Mouse (Mus musculus): ENCODE data around the gene Acsl5. TPM values are rescaled to one million over a fixed set of nuclear protein-coding genes. Genes with fewer than 3 reads are reported as not detected.
A peak's percentile ranks its signal among the peaks of the same experiment; 100 is the strongest.

The Acsl5 gene
- polyA plus RNA-seq, 1 experiment: 16.0 TPM

DNA sequence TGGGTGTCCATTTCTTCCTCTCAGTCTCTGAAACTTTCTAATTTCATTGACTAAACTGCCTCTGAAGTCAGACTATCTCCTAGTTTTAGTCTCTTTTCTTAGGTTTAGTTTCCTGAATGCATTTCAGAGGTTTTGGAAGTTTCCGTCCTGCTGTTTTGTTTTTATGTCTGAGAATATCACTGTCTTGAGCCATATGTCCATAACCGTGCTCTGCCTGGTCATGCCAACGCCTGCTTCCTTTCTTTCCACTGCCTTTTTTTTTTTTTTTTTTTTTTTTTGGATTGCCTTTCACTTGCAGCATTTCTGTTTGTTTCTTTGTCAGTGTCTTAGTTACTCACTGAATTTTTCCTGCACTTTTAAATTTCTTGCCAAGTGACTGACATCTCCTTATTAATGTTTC is 48.8 kb downstream of the Acsl5 start:
- Histone ChIP-seq H3K36me3 (ENCODE audit: control insufficient read depth, insufficient read depth) (peaks cover 48% of the 10 kb centered on the region), H3K4me3 (no peak overlapping the region), H3K4me2 (ENCODE audit: low read depth) (no peak overlapping the region), H3K27me3 (ENCODE audit: control insufficient read depth, insufficient read depth, insufficient read length) (no peaks in the 10 kb centered on the region), H3K79me2 (ENCODE audit: control insufficient read depth, insufficient read depth) (no peaks in the 10 kb centered on the region), H3ac (ENCODE audit: control insufficient read depth, insufficient read length) (no peak overlapping the region)
- TF ChIP-seq TCF12 (IDR thresholded peaks at IDR 0.05; ENCODE audit: insufficient read depth, poor library complexity, severe bottlenecking): no peak
- TF ChIP-seq MYOG (IDR thresholded peaks at IDR 0.05; ENCODE audit: control insufficient read depth in 1 of 3, insufficient read depth in 1 of 3, insufficient read length in 2 of 3, low read depth in 2 of 3): no peak
- TF ChIP-seq E2F4 (IDR thresholded peaks at IDR 0.05; ENCODE audit: insufficient read depth): no peak
- TF ChIP-seq USF1 (IDR thresholded peaks at IDR 0.05; ENCODE audit: low read depth): no peak
- no peak for TF ChIP-seq TCF3 (IDR thresholded peaks at IDR 0.05; ENCODE audit: insufficient read length, low read depth)
- TF ChIP-seq CEBPB (IDR thresholded peaks at IDR 0.05; ENCODE audit: insufficient read depth, poor library complexity, severe bottlenecking): no peak
- no peak for TF ChIP-seq POLR2AphosphoS2 (IDR thresholded peaks at IDR 0.05; ENCODE audit: insufficient read length, low read depth)
- TF ChIP-seq REST (IDR thresholded peaks at IDR 0.05; ENCODE audit: insufficient read depth, insufficient read length): no peak
- TF ChIP-seq SRF (IDR thresholded peaks at IDR 0.05; ENCODE audit: control insufficient read depth, insufficient read length, low read depth): no peak
- no peak for TF ChIP-seq MAX (IDR thresholded peaks at IDR 0.05; ENCODE audit: low read depth)

DNA sequence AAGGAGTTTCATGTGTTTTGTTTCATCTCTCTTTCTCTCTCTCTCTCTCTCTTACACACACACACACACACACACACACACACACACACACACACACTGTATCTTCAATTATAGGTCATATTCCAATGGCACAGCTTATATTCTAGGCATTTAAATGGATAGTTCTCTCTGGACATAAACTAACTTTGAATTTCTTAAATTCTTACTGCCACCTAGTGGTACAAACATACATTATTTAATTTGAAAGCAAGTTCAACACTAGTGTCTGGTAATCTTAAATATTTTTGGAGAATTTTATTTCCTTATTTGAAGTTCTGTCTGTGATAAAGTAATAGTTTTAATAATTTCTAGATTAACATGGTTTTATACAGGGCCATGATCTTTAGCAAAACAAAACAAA is 53.3 kb downstream of the Acsl5 start:
- TF ChIP-seq MYOD1 (IDR thresholded peaks at IDR 0.05; ENCODE audit: control insufficient read depth in 1 of 3, insufficient read length in 2 of 3, low read depth in 2 of 3) (no peak), TCF12 (IDR thresholded peaks at IDR 0.05; ENCODE audit: insufficient read depth, poor library complexity, severe bottlenecking) (no peak), E2F4 (IDR thresholded peaks at IDR 0.05; ENCODE audit: insufficient read depth) (no peak), USF1 (IDR thresholded peaks at IDR 0.05; ENCODE audit: low read depth) (no peak), MAX (IDR thresholded peaks at IDR 0.05; ENCODE audit: low read depth) (no peak), POLR2A (IDR thresholded peaks at IDR 0.05; ENCODE audit: insufficient read length, low read depth) (no peak)
- no peaks in the 10 kb centered on the region for H3K79me2 ChIP-seq (ENCODE audit: control insufficient read depth, insufficient read depth)

DNA sequence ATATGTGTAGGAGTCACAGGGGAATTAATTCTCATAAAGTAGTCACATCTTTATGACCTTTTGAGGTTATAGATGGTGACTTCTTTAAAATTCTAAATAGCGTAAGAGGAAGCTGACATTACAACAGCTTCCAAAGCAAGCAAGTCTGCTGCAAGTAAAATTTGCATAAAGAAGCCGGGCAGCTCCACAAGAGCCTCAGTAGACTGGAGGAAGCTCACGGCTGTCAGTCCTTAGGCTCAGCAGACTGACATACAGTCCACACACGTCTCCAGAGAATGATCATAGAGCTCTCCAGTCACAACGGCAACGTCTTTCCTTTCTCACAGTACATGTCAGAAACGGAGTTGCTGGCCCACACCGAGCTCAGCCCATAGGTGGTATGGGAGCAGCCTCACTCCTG is 60.1 kb downstream of the Acsl5 start:
- Histone ChIP-seq H3K4me2 (ENCODE audit: low read depth) (no peak overlapping the region), H3ac (ENCODE audit: control insufficient read depth, insufficient read length) (no peak overlapping the region), H3K27me3 (ENCODE audit: control insufficient read depth, insufficient read depth, insufficient read length) (no peaks in the 10 kb centered on the region), H3K79me2 (ENCODE audit: control insufficient read depth, insufficient read depth) (peaks cover 16% of the 10 kb centered on the region), H3K4me3 (no peak overlapping the region), H3K36me3 (ENCODE audit: control insufficient read depth, insufficient read depth) (peaks cover 41% of the 10 kb centered on the region)
- TF ChIP-seq POLR2AphosphoS2 (IDR thresholded peaks at IDR 0.05; ENCODE audit: insufficient read length, low read depth): no peak
- TF ChIP-seq E2F4 (IDR thresholded peaks at IDR 0.05; ENCODE audit: insufficient read depth): no peak
- no peak for TF ChIP-seq MAX (IDR thresholded peaks at IDR 0.05; ENCODE audit: low read depth)
- no peak for TF ChIP-seq CEBPB (IDR thresholded peaks at IDR 0.05; ENCODE audit: insufficient read depth, poor library complexity, severe bottlenecking)
- TF ChIP-seq MYOD1 (IDR thresholded peaks at IDR 0.05; ENCODE audit: control insufficient read depth in 1 of 3, insufficient read length in 2 of 3, low read depth in 2 of 3): no peak
- TF ChIP-seq REST (IDR thresholded peaks at IDR 0.05; ENCODE audit: insufficient read depth, insufficient read length): no peak
- no peak for TF ChIP-seq TCF3 (IDR thresholded peaks at IDR 0.05; ENCODE audit: insufficient read length, low read depth)
- TF ChIP-seq SRF (IDR thresholded peaks at IDR 0.05; ENCODE audit: control insufficient read depth, insufficient read length, low read depth): no peak
- TF ChIP-seq POLR2A (IDR thresholded peaks at IDR 0.05; ENCODE audit: insufficient read length, low read depth): no peak
- TF ChIP-seq TCF12 (IDR thresholded peaks at IDR 0.05; ENCODE audit: insufficient read depth, poor library complexity, severe bottlenecking): no peak
- TF ChIP-seq MYOG (IDR thresholded peaks at IDR 0.05; ENCODE audit: control insufficient read depth in 1 of 3, insufficient read depth in 1 of 3, insufficient read length in 2 of 3, low read depth in 2 of 3): no peak
- TF ChIP-seq USF1 (IDR thresholded peaks at IDR 0.05; ENCODE audit: low read depth): no peak

More for the DNA sequence above, 53.3 kb downstream of the Acsl5 start:
- Histone ChIP-seq H3ac (ENCODE audit: control insufficient read depth, insufficient read length) (no peak overlapping the region), H3K27me3 (ENCODE audit: control insufficient read depth, insufficient read depth, insufficient read length) (no peaks in the 10 kb centered on the region), H3K4me2 (ENCODE audit: low read depth) (no peak overlapping the region), H3K4me3 (no peak overlapping the region), H3K36me3 (ENCODE audit: control insufficient read depth, insufficient read depth) (peaks cover 63% of the 10 kb centered on the region)

DNA sequence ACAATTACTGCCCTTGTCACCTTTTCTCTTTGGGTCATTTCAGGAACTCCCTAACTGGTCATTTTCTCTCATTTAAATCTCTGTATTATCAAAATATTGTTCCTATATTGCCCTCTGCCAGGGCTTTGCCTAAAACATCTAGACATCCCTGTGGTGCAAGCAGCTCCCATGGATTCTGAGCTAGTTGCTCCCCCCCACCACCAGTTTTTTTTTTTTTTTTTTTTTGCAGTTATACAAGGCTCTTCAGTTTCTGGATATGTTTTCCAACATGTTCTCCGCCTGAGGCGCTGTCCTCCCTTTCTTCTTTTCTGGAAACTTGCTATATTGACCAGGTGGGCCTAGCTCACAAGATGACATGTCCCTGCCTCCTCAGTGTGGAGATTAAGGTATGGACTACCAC is 61.9 kb downstream of the Acsl5 start:
- Histone ChIP-seq H3K36me3 (ENCODE audit: control insufficient read depth, insufficient read depth) (peaks cover 31% of the 10 kb centered on the region), H3K4me3 (no peak overlapping the region), H3K27me3 (ENCODE audit: control insufficient read depth, insufficient read depth, insufficient read length) (no peaks in the 10 kb centered on the region), H3K4me2 (ENCODE audit: low read depth) (no peak overlapping the region), H3ac (ENCODE audit: control insufficient read depth, insufficient read length) (no peak overlapping the region), H3K79me2 (ENCODE audit: control insufficient read depth, insufficient read depth) (peaks cover 27% of the 10 kb centered on the region)
- no peak for TF ChIP-seq TCF12 (IDR thresholded peaks at IDR 0.05; ENCODE audit: insufficient read depth, poor library complexity, severe bottlenecking)
- no peak for TF ChIP-seq CEBPB (IDR thresholded peaks at IDR 0.05; ENCODE audit: insufficient read depth, poor library complexity, severe bottlenecking)
- no peak for TF ChIP-seq E2F4 (IDR thresholded peaks at IDR 0.05; ENCODE audit: insufficient read depth)
- TF ChIP-seq MAX (IDR thresholded peaks at IDR 0.05; ENCODE audit: low read depth): no peak
- no peak for TF ChIP-seq MYOG (IDR thresholded peaks at IDR 0.05; ENCODE audit: control insufficient read depth in 1 of 3, insufficient read depth in 1 of 3, insufficient read length in 2 of 3, low read depth in 2 of 3)
- TF ChIP-seq SRF (IDR thresholded peaks at IDR 0.05; ENCODE audit: control insufficient read depth, insufficient read length, low read depth): no peak
- no peak for TF ChIP-seq POLR2AphosphoS2 (IDR thresholded peaks at IDR 0.05; ENCODE audit: insufficient read length, low read depth)
- TF ChIP-seq REST (IDR thresholded peaks at IDR 0.05; ENCODE audit: insufficient read depth, insufficient read length): no peak
- no peak for TF ChIP-seq USF1 (IDR thresholded peaks at IDR 0.05; ENCODE audit: low read depth)
- TF ChIP-seq POLR2A (IDR thresholded peaks at IDR 0.05; ENCODE audit: insufficient read length, low read depth): no peak

DNA sequence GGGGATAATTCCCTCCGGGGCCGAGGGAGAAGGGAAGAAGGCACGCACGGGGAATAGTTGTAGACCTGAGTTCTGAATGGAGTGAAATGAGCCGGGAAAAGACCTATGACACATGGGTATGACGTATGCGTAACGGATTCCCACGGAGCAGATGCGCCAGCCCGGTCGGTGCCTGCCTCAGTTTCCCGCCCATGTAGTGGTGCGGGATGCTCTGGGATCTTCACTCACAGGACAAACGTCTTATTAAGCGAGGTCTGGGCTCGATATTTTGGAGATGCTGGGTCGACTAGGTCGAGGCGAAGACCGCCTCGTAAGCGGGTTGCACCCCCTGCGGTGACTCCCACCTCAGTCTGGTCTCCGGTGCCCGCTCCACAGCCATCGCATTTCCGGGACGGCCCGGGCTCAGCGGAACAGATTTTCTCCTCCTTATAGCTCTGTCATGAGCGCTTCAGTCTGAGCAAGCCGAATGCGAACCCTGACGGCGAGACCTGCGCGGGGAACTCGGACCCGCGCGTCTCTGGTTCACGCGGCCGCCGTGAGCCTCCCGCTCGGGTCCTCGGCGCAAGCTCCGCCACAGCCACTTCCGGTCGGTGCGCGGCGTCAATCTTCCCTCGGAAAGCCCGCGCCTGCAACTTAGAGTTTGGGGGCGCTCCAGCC is 63.8 kb downstream of the Acsl5 start, which contains the start of gene Zdhhc6:
Gene Zdhhc6, minus strand, starts transcription at position 581 of the 657 bp plus-strand sequence.
- Histone ChIP-seq H3K4me3 (peak within 1 kb of the TSS; percentile 95), H3K79me2 (ENCODE audit: control insufficient read depth, insufficient read depth) (peaks cover 27% of the 10 kb centered on the region), H3ac (ENCODE audit: control insufficient read depth, insufficient read length) (peak within 1 kb of the TSS; percentile 63), H3K36me3 (ENCODE audit: control insufficient read depth, insufficient read depth) (peaks cover 16% of the 10 kb centered on the region), H3K4me2 (ENCODE audit: low read depth) (peak within 1 kb of the TSS; percentile 88), H3K27me3 (ENCODE audit: control insufficient read depth, insufficient read depth, insufficient read length) (no peaks in the 10 kb centered on the region)
- no peak for TF ChIP-seq TCF12 (IDR thresholded peaks at IDR 0.05; ENCODE audit: insufficient read depth, poor library complexity, severe bottlenecking)
- TF ChIP-seq TCF3 (IDR thresholded peaks at IDR 0.05; ENCODE audit: insufficient read length, low read depth): no peak
- TF ChIP-seq MYOD1 (IDR thresholded peaks at IDR 0.05; ENCODE audit: control insufficient read depth in 1 of 3, insufficient read length in 2 of 3, low read depth in 2 of 3): no peak
- TF ChIP-seq REST (IDR thresholded peaks at IDR 0.05; ENCODE audit: insufficient read depth, insufficient read length): no peak
- peak; percentile 93 for TF ChIP-seq POLR2AphosphoS2 (IDR thresholded peaks at IDR 0.05; ENCODE audit: insufficient read length, low read depth)
- TF ChIP-seq POLR2A (IDR thresholded peaks at IDR 0.05; ENCODE audit: insufficient read length, low read depth): peak; percentile 73
- peak in 1 of 3 experiments; percentile 18 for TF ChIP-seq MYOG (IDR thresholded peaks at IDR 0.05; ENCODE audit: control insufficient read depth in 1 of 3, insufficient read depth in 1 of 3, insufficient read length in 2 of 3, low read depth in 2 of 3)
- no peak for TF ChIP-seq USF1 (IDR thresholded peaks at IDR 0.05; ENCODE audit: low read depth)
- TF ChIP-seq MAX (IDR thresholded peaks at IDR 0.05; ENCODE audit: low read depth): no peak
- TF ChIP-seq CEBPB (IDR thresholded peaks at IDR 0.05; ENCODE audit: insufficient read depth, poor library complexity, severe bottlenecking): no peak
- no peak for TF ChIP-seq E2F4 (IDR thresholded peaks at IDR 0.05; ENCODE audit: insufficient read depth)
- no peak for TF ChIP-seq SRF (IDR thresholded peaks at IDR 0.05; ENCODE audit: control insufficient read depth, insufficient read length, low read depth)

Data from myocyte (in vitro differentiated cells).